Mouse (Mus musculus) kidney, adult 2 months (tissue): ENCODE measurements around the gene Chd4. TPM values are rescaled to one million over a fixed set of nuclear protein-coding genes. Genes with fewer than 3 reads are reported as not detected.

Source experiments
- DNase-seq: peaks from one replicate; pipeline ENCODE4 v3.0.0; 2021
- H3K27ac ChIP-seq: fragments of 200-500 bp; 2 replicates; pipeline ENCODE4 v1.5.1; 2012; ENCODE audit warnings: low read depth, low read length, control low read depth, inconsistent platforms; ENCODE audit not compliant: insufficient read depth
- H3K27me3 ChIP-seq: fragments of 200-500 bp; replicated peaks from 2 replicates; pipeline ENCODE4 v1.6.1; 2012; ENCODE audit warnings: mild to moderate bottlenecking, moderate library complexity, low read length, inconsistent platforms; ENCODE audit not compliant: control insufficient read depth, insufficient read depth
- H3K36me3 ChIP-seq: fragments of 200-500 bp; 2 replicates; pipeline ENCODE4 v1.6.1; 2012; ENCODE audit warnings: mild to moderate bottlenecking, moderate library complexity, low read length, inconsistent platforms; ENCODE audit not compliant: control insufficient read depth, insufficient read depth
- H3K4me1 ChIP-seq: fragments of 200-500 bp; 2 replicates; pipeline ENCODE4 v1.6.1; 2011; ENCODE audit warnings: low read length; ENCODE audit not compliant: control insufficient read depth, insufficient read depth
- H3K4me3 ChIP-seq: fragments of 200-500 bp; 2 replicates; pipeline ENCODE4 v1.5.1; 2011; ENCODE audit warnings: mild to moderate bottlenecking, low read depth, low read length, control low read depth; ENCODE audit not compliant: insufficient read depth
- CTCF ChIP-seq: fragments of 200-500 bp; conservative IDR thresholded peaks from 2 replicates; pipeline ENCODE4 v1.5.1; 2011; ENCODE audit warnings: low read depth, mild to moderate bottlenecking, control low read depth, low read length, moderate library complexity, mixed read lengths; ENCODE audit not compliant: insufficient read depth, insufficient read length
- POLR2A ChIP-seq: fragments of 200-500 bp; IDR thresholded peaks from one replicate; pipeline ENCODE4 v1.6.1; 2011; ENCODE audit warnings: low read depth, low read length, control low read depth
- WGBS: fragments of 180-500 bp; shearing (Covaris S2); methylation state at CpG from one replicate; pipeline ENCODE4 v1.1.7; 2018; 5-methylcytosine and 5-hydroxymethylcytosine counted together
- polyA plus RNA-seq: library from polyadenylated mRNA; depleted of rRNA; stranded (reverse); fragments of >200 nt; gene quantifications from 2 replicates; pipeline ENCODE4 v1.2.3, GENCODE M21; 2012

Gene Chd4
- polyA plus RNA-seq, 1 experiment, result 43.6 TPM

DNA sequence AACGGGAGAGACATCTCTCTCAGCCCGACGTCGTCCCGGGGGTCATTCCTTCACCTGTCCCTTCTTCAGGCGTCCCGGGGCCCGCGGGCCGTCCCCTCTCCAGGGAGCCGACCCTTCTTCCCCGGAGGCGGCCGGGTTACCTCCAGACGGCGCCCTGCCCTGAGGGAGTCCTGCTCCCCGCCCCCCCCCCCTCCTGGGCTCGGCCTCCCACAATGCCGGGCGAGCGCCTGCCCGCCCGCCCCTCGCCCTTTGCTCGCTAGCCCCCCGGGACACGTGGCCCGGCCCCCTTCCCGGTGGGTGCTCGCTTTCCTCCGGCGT, 457 bp downstream of the Chd4 start:
- TF ChIP-seq CTCF (no peak), POLR2A (no peak)
- no peak for DNase-seq
- WGBS, result under 1% methylated on average over 18 of the region's 32 CpGs
- no peaks in the 10 kb centered on the region for H3K27me3 ChIP-seq
- peak overlapping the region; percentile 95 for H3K27ac ChIP-seq
- H3K4me1 ChIP-seq, result peaks cover 23% of the 10 kb centered on the region
- peaks cover 4% of the 10 kb centered on the region; the same call in 1 of the 2 replicates for H3K36me3 ChIP-seq
- H3K4me3 ChIP-seq, result peak overlapping the region; percentile 99

DNA sequence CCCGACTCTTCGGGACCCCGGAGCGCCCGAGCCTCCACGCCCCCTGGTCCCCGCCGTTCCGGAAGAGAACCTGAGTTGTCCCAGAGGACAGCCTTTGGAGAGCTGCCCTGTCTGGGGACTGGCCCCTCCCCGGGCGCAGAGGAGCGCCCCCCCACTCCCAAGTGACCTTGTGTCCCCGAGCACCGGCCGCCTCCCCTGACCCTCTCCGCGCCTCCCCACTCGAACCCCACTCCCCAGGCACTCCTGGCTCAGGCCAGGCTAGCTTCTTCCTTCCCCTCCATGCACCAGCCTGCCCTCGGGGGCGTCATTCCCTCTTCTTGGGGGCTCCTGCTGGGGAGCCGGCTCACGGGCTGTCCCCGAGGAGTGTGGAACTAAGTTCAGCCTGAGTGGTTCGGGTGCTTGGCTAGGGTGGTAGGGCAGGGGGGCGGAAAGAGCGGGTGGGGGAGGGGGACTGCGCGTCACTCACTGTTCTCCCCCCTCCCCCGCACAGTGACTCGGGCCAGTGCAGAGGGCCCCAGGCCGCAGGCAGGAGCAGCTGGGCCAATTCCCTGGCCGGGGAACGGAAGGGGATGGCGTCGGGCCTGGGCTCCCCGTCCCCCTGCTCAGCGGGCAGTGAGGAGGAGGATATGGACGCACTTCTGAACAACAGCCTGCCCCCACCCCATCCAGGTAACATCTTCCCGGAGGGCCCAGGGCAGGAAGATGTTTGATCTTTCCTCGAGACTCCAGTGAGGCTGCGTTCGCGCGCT, 990 bp downstream of the Chd4 start:
- Histone ChIP-seq H3K4me3 (peak overlapping the region; percentile 99), H3K27me3 (no peaks in the 10 kb centered on the region), H3K36me3 (peaks cover 7% of the 10 kb centered on the region; the same call in 1 of the 2 replicates), H3K27ac (peak overlapping the region; percentile 95), H3K4me1 (peaks cover 23% of the 10 kb centered on the region)
- no peak for TF ChIP-seq POLR2A
- no peak for TF ChIP-seq CTCF
- under 1% methylated on average over 43 of the region's 44 CpGs for WGBS
- peak; percentile 80 for DNase-seq

DNA sequence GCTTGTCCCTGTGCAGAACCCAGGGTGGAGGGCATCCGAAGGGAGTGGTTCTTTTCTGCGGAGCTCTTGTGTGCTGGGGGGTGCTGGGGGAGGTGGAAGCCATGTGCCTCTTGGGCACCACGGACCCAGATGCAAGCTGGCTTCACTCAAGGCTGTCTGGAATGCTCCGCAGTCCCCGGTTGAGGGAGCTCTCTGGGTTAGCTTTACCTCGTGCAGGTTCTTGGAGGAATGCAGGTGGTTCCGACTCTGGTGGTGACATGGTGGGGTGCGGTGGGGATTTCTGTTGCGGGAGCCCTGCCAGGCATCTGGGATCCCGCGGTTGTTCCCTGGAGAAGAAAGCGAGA, 1.5 kb downstream of the Chd4 start:
- peak overlapping the region; percentile 99 for H3K4me3 ChIP-seq
- TF ChIP-seq POLR2A (no peak), CTCF (no peak)
- WGBS, result 2% methylated on average over 12 of the region's 12 CpGs
- H3K36me3 ChIP-seq, result peaks cover 11% of the 10 kb centered on the region
- peak; percentile 44 for DNase-seq
- peaks cover 23% of the 10 kb centered on the region for H3K4me1 ChIP-seq
- H3K27ac ChIP-seq, result peak overlapping the region; percentile 95
- no peaks in the 10 kb centered on the region for H3K27me3 ChIP-seq

DNA sequence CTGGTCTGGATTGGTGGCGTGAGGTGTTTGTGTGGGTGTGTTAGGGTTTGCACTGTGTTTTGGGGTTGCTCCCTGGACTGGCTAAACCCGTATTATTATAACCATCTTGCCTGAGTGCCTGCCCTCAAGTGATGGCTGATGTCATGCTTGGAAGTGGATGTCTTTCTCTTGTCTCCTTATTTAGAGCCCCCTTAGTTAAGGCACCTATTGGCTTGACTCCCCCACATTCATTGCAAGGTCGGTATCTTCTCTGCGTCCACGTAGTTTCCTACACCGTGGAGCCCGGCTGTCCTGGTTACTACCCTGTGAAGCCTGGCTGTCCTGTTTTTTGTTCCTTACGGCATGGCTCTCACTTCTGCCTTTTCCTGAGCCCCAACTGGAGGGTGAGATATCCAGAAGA, 2.2 kb downstream of the Chd4 start:
- H3K36me3 ChIP-seq, result peaks cover 13% of the 10 kb centered on the region
- H3K4me1 ChIP-seq, result peaks cover 23% of the 10 kb centered on the region
- no peak for DNase-seq
- 23% methylated on average over 8 of the region's 8 CpGs for WGBS
- no peak overlapping the region for H3K27ac ChIP-seq
- peak overlapping the region; percentile 99 for H3K4me3 ChIP-seq
- TF ChIP-seq POLR2A (no peak), CTCF (no peak)
- no peaks in the 10 kb centered on the region for H3K27me3 ChIP-seq

DNA sequence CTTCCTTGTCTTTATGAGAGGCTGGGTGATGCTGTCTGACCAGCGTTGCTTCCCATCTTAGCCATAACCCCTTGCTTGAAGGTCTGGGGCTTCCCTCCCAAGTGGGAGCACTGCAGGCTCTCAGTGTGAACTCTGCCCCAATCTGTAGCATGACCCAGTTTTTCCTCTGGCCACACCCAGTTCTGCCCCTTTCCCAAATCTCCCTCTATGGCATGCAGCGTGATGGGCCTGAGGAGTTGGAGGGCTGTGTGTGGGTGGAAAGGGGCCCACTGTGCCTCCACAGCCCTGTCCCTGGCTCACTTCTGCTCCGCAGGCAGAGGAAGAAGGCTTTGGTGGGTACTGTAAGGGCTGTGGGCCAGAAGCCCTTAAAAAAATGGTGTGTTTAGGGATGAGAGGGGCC, 2.7 kb downstream of the Chd4 start:
- peak overlapping the region; percentile 99; the same call in 1 of the 2 replicates for H3K4me3 ChIP-seq
- H3K27me3 ChIP-seq, result no peaks in the 10 kb centered on the region
- DNase-seq, result peak; percentile 25
- no peak overlapping the region for H3K27ac ChIP-seq
- H3K36me3 ChIP-seq, result peaks cover 13% of the 10 kb centered on the region
- TF ChIP-seq POLR2A, result no peak
- no peak for TF ChIP-seq CTCF
- H3K4me1 ChIP-seq, result peaks cover 23% of the 10 kb centered on the region
- WGBS, result 23% methylated on average over 3 of the region's 3 CpGs

DNA sequence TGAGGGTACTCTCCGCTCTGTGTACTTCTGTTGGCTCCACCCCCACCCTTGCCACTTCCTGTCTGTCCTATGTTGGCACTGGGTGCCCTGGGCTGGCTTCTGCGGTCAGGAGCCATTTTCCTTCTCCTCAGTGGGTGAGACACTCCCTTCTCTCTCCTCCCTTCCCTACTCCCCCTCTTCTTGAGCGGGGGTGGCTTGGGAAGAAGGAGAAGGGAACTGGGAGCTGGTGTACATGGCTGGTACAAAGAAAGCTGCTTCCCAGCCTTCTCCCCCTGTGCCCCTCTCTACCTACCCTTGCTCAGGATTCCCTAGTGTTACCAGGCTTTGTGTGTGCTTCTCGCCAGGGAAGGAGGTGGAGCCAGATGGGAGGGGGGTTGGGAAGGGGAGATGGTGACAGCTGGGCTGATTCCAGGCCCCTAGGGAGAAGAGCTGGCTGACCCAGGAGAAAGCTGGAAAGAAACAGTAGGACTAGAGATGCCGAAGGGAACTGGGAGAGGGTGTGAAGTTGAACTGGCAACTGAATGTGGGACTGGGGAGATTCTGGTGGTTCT, 3.7 kb downstream of the Chd4 start:
- peaks cover 23% of the 10 kb centered on the region for H3K4me1 ChIP-seq
- H3K27me3 ChIP-seq, result no peaks in the 10 kb centered on the region
- WGBS, result 17% methylated on average over 5 of the region's 5 CpGs
- H3K36me3 ChIP-seq, result peaks cover 13% of the 10 kb centered on the region
- peak; percentile 44 for DNase-seq
- H3K27ac ChIP-seq, result no peak overlapping the region
- H3K4me3 ChIP-seq, result no peak overlapping the region
- TF ChIP-seq POLR2A (no peak), CTCF (no peak)

DNA sequence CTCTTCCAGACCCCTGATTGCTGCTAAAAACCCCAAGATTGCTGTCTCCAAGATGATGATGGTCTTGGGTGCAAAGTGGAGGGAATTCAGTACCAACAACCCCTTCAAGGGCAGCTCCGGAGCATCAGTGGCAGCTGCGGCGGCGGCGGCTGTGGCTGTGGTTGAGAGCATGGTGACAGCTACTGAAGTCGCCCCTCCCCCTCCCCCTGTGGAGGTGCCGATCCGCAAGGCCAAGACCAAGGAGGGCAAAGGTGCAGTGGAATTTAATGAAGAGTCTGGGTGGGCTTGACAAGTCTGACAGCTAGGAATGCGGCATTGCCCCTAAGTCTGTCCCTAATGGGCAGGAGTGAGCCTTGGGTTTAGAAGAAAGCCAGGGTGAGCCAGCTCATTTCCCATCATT, 5.7 kb downstream of the Chd4 start:
- 81% methylated on average over 9 of the region's 9 CpGs for WGBS
- peaks cover 15% of the 10 kb centered on the region for H3K36me3 ChIP-seq
- DNase-seq, result no peak
- no peaks in the 10 kb centered on the region for H3K27me3 ChIP-seq
- peaks cover 23% of the 10 kb centered on the region for H3K4me1 ChIP-seq
- no peak overlapping the region for H3K27ac ChIP-seq
- H3K4me3 ChIP-seq, result no peak overlapping the region
- no peak for TF ChIP-seq POLR2A
- no peak for TF ChIP-seq CTCF

DNA sequence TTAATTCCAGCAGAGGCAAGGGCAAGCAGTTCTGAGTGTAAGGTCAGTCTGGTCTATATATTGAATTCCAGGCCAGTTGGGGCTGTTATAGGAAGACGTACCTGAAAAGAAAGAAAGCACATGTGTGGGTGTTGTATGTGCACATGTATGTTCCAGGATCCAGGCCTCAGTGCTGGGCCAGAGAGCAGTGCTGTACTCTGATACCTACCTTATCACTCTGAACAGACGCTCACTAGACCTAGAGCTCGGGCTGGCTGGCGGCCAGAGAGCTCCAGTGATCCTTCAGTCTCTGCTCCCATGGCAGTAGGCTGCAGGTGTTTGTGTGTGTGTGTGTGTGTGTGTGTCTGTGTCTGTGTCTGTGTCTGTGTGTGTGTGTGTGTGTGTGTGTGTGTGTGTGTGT, 8.4 kb downstream of the Chd4 start:
- 64% methylated on average over 4 of the region's 4 CpGs for WGBS
- Histone ChIP-seq H3K4me3 (no peak overlapping the region), H3K27ac (no peak overlapping the region), H3K27me3 (no peaks in the 10 kb centered on the region), H3K36me3 (peaks cover 30% of the 10 kb centered on the region), H3K4me1 (peaks cover 5% of the 10 kb centered on the region; the same call in 1 of the 2 replicates)
- TF ChIP-seq CTCF (no peak), POLR2A (no peak)
- DNase-seq, result peak; percentile 32
